Mouse (Mus musculus) left cerebral cortex, adult 18-20 months (tissue): Measurements from ENCODE around the gene Ces1e. TPM values are rescaled to one million over a fixed set of nuclear protein-coding genes. Genes with fewer than 3 reads are reported as not detected.

Experiments
- DNase-seq, 2 experiments: peaks; one replicate each; pipeline ENCODE4 v3.0.0; 2021 to 2022; ENCODE audit warnings: low spot score in 2 of 2, mixed read lengths in 1 of 2
- total RNA-seq, 2 experiments: library from RNA; stranded (reverse); gene quantifications; 2 replicates each; pipeline ENCODE4 v1.2.3; 2021

Gene Ces1e
- total RNA-seq, 2 experiments from 2014 or later: not detected

DNA sequence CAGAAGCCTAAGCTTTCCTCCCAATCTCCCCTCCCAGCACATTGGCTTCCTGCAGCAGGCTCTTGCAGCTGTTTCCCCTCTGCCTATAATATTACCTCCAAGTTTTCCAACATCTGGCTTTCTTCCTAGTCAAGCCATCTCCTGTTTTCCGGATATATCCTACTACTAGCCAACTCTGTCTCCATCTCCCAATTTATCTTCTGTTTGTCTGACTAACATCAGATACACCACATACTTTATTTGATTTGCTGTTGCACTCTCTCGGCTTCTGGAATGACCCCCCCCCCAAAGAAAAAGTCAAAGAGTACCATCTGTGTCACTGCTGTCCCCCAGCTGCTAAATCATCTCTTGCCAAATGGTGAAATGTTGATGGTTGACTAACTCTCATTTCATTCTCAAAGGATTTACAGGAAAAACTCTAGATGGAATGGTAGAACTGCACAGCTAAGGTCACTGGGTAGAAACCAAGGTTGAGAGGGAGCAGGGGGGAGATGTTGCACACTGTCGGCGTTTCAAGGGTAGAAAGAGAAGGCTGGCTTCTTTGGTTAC, 48.8 kb downstream of the Ces1e start:
- DNase-seq: no peak

DNA sequence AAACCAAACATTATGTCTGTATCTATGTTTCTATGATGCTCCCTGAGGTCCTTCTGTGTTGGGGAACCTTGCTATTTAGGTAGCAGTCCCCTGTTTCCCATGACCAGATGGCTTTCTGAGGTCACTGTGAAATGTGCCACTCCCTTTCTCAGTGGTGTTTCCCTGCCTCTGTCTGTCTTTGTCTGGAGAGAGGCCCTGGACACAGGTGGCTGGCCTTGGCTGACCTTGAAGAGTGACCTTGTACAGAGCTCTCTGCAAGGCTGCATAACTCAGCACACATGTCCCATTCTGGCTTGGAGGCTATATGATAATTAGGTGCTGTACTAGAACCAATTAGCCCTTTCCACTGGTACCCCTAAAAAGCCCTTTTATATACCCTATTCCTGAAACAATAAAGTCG, 52.8 kb downstream of the Ces1e start:
- DNase-seq: no peak

DNA sequence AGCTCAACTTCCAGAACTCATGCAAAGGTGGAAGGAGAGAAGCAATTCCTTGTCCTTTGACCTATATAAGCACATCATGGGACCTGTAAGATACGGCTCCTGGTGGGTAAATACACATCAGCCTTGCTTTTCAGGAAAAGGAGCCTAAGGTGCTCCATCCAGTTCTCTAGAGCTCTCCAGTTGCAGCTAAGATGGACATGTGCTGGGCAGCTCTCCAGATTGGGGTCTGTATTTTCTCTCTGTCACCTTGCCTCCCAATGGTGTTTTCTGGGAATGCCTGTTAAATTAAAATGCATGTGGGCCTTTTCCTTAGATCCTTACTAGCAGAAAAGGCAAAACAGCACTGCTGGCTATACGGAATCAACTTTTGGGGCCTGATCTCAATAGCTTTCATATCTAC, 54.9 kb downstream of the Ces1e start:
- DNase-seq: no peak

DNA sequence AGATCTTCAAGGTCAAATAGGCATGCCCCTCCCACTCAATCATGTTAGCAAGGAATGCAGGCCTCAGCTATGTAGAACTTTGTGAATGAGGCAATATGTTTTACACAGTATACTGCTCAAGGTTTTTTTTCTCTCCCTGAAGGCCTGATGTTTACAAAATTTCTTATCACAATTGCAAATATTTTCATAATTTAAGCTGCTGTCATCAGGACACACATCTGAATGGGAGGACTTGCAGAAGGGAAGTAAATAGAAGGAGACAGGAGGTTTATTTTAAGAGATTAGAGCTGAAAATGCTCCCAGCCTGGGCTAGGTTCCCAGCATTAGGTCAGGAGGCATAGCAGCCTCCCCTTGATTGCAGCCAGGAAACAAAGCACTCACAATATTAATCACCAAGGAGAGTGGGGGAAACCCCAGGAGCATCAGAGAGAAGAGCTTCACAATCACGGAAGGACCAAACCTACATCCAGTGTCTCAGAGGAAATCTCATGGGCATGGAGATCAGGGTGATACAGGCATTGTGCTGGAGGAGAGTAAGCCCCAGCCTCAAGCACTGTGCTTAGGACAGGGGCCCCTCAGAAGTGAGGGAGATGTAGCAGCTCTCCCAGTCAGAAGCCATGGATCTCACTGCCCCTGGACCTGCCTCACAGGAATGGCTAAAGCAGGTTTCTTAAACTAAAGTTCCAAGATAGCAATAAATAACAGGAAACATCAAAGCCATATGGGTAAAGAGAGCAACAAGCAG, 57.4 kb downstream of the Ces1e start:
- no peak for DNase-seq

DNA sequence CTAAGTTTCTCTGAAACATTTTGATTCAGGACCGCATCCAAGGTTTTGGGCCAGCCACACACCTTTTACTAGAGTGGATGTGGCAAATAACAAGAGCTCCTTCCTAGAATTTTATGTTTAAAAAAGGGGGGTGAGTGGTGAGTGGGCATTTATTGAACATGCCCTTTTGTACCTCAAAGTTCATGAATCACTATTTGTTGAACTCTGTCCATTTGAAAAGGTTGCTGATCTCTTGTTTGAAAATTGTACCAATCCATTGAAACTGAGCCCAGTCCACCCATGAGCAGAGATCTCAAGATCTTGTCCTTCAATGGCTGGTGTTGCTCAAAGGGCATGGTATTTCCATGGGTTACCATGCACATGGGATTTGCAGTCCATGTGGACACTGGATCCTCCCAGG, 66.1 kb downstream of the Ces1e start:
- no peak for DNase-seq

DNA sequence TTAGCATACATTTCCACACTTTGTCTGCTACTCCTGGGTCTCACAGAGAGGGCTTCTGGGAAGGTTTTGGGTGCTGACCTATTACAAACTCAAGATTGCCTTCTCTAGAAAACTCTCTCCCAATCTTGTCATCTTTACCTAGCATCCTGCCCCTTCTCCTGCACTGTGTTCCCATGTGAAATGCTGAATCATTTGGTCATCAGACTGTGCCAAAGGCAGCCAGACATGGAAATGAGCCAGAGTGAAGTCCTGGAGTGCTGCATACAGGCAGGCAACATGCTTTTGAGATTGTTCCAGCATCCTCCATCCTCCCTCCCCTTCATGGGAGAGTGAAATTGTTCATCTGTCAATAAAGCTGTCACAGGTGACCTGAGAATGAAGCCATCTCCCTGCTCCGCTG, 78.0 kb downstream of the Ces1e start:
- DNase-seq: no peak

Other genes with a start within 250 kb of the Ces1e start
- under 1 TPM; 0.23 to 0.40 TPM for gene Ces1a, start 181.4 kb downstream of the Ces1e start, total RNA-seq
- gene Ces1b, start 149.6 kb downstream of the Ces1e start, total RNA-seq: not detected
- not detected for gene Ces1c, start 98.3 kb downstream of the Ces1e start, total RNA-seq
- gene Ces1d, start 31.8 kb downstream of the Ces1e start, total RNA-seq: under 1 TPM; 0.21 to 0.79 TPM
- gene Ces1f, start 50.1 kb upstream of the Ces1e start, total RNA-seq: not detected
- not detected for gene Ces1g, start 107.7 kb upstream of the Ces1e start, total RNA-seq
- gene Ces1h, start 150.1 kb upstream of the Ces1e start, total RNA-seq: not detected